Mouse (Mus musculus) midbrain, embryonic 13.5 days (tissue): ENCODE results near the gene Cnnm2. TPM values are rescaled to one million over a fixed set of nuclear protein-coding genes. Genes with fewer than 3 reads are reported as not detected.
A peak's percentile ranks its signal among the peaks of the same experiment; 100 is the strongest.
"Not testable (repeated sequence)": the region's sequence is repeated elsewhere in the genome, so short reads cannot be mapped to it uniquely, and the experiment has no call there.

Experiments
- ATAC-seq: fragments of 200-750 bp; cut with Nextera tagmentation; 2 replicates; pipeline ENCODE4 v1.8.0; 2017; ENCODE audit warnings: mild to moderate bottlenecking, moderate TSS enrichment, moderate library complexity
- H3K27ac ChIP-seq: fragments of 300-500 bp; sonication (generic); 2 replicates; pipeline ENCODE4 v1.5.1; 2015; ENCODE audit warnings: inconsistent platforms, mild to moderate bottlenecking, moderate library complexity
- H3K27me3 ChIP-seq: fragments of 300-500 bp; sonication (generic); 2 replicates; pipeline ENCODE4 v1.6.1; 2015; ENCODE audit warnings: mild to moderate bottlenecking, inconsistent platforms
- H3K36me3 ChIP-seq: fragments of 300-500 bp; sonication (generic); 2 replicates; pipeline ENCODE4 v1.6.1; 2015; ENCODE audit warnings: mild to moderate bottlenecking, inconsistent platforms
- H3K4me1 ChIP-seq: fragments of 300-500 bp; sonication (generic); replicated peaks from 2 replicates; pipeline ENCODE4 v1.6.1; 2015; ENCODE audit warnings: inconsistent platforms
- H3K4me2 ChIP-seq: fragments of 300-500 bp; sonication (generic); replicated peaks from 2 replicates; pipeline ENCODE4 v1.6.1; 2015; ENCODE audit warnings: moderate library complexity, mild to moderate bottlenecking, inconsistent platforms
- H3K4me3 ChIP-seq: fragments of 300-500 bp; sonication (generic); replicated peaks from 2 replicates; pipeline ENCODE4 v1.5.1; 2015; ENCODE audit warnings: mild to moderate bottlenecking, inconsistent platforms
- H3K9ac ChIP-seq: fragments of 300-500 bp; sonication (generic); replicated peaks from 2 replicates; pipeline ENCODE4 v1.6.1; 2015; ENCODE audit warnings: mild to moderate bottlenecking, inconsistent platforms
- H3K9me3 ChIP-seq: fragments of 300-500 bp; sonication (generic); 2 replicates; pipeline ENCODE4 v1.6.1; 2016; ENCODE audit warnings: mild to moderate bottlenecking, inconsistent platforms
- WGBS: fragments of 180-500 bp; shearing (Covaris S2); methylation state at CpG from one replicate; pipeline ENCODE4 v1.1.7; 2015; 5-methylcytosine and 5-hydroxymethylcytosine counted together
- polyA plus RNA-seq: library from polyadenylated mRNA; unstranded; fragments of >200 nt; fragmentation: Nextera tagmentation; extraction: Ambion mirVana; gene quantifications from 2 replicates; pipeline ENCODE4 v1.2.1, GENCODE M21; 2015

Cnnm2 gene
- 4.4 and 7.5 TPM in 2 replicates for polyA plus RNA-seq

DNA sequence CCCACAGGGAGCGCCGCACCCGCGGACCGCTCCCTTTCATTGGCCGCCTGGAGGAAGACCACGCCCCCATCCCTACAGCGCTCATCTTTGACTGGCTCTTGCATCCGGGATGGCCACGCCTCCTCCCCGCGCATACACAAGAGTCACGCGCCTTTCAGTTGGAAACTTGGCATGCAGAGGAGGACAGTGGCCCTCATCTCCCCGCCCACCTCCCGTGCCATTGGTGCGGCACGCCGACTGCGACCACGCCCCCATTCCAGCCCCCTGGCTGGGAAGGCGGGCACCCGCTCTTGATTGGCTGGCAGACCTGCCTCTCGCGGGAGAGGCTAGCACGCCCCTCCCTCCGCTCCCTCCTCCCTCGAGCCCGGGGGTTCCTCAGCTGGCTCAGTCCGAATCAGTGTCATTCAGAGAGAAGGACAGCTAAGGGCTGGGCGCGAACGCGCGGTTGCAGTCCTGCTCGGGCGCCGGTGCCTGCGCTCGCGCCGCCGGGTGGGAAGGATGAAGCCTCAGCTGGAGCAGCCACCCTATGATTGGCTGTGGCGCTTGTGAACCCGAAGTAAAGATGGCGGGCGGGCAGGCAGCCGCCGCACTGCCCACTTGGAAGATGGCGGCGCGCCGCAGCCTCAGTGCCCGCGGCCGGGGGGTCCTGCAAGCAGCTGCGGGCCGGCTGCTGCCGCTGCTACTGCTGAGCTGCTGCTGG, at the start of gene Cnnm2:
Gene Cnnm2, plus strand, starts transcription at position 350 of the 700 bp plus-strand sequence.
- peaks cover 37% of the 10 kb centered on the region for H3K4me1 ChIP-seq
- WGBS = under 1% methylated on average over 57 of the region's 59 CpGs

DNA sequence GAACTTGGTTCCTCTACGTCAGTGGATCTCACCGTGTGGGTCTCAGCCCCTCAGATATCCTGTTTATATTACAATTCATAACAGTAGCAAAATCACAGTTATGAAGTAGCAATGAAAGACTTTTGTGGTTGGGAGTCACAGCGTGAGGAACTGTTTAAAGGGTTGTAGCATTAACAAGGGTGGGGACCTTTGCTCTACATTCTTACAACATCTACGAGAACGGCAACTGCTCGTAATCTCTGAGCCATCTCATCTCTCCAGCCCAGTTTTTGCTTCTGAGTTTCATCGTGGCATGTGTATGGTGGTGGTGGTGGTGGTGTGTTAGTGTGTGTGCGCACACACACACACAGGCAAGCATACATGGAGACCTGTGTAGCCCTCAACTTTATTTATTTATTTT, 47.2 kb upstream of the Cnnm2 start:
- Histone ChIP-seq H3K27ac (no peak overlapping the region), H3K9me3 (peaks cover 5% of the 10 kb centered on the region; the same call in 1 of the 2 replicates), H3K4me1 (no peaks in the 10 kb centered on the region), H3K27me3 (no peaks in the 10 kb centered on the region), H3K36me3 (peaks cover 15% of the 10 kb centered on the region), H3K4me3 (no peak overlapping the region), H3K9ac (no peak overlapping the region), H3K4me2 (no peak overlapping the region)
- no peak for ATAC-seq
- WGBS = 94% methylated on average over 8 of the region's 8 CpGs

More for the DNA sequence above, at the start of gene Cnnm2:
- no peaks in the 10 kb centered on the region for H3K36me3 ChIP-seq
- peak within 1 kb of the TSS; percentile 86 for H3K4me3 ChIP-seq
- peak; percentile 97 for ATAC-seq
- peak within 1 kb of the TSS; percentile 80 for H3K9ac ChIP-seq
- no peaks in the 10 kb centered on the region for H3K9me3 ChIP-seq
- H3K27me3 ChIP-seq = peaks cover 28% of the 10 kb centered on the region
- peak within 1 kb of the TSS; percentile 95 for H3K27ac ChIP-seq
- H3K4me2 ChIP-seq = peak within 1 kb of the TSS; percentile 86

DNA sequence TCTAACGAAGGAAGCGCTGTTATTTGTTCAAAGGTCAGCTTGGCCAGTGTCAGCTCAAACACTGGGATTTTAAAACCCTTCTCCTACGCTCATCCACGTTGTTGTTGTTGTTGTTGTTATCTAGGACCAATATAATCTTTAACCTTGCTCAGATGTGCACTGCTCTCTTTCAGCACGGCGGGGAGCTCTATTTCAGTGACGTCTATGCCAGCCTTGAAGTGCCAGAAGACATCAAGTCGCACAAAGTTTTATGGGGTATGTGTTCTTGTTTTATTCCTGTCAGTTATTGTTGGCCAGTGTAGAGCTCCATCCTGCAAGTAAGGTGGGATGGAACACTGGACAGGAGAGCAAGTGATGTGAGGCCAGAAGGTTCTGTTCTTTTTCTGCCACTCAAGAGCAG, 46.4 kb upstream of the Cnnm2 start:
- WGBS = 92% methylated on average over 8 of the region's 8 CpGs
- ATAC-seq = no peak

DNA sequence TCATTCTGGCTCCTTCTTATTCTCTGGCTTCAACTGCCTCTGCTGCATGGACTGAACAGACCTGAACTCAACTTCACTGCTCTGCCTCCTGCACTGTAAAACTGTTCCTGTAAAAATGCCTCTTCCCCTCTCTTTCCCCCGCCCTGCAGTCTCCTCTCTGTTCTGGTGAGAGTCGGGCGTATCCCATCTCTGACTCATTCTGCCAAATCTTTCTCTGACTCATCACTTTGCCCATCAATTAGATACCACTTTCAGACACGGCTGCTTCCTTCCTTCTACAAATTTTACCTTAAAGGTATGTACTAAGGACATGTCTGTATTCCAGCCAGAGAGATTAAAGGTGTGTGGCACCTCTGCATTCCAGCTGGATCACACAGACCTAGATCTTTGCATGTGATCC, 43.2 kb upstream of the Cnnm2 start:
- no peak for ATAC-seq
- Histone ChIP-seq H3K4me2 (no peak overlapping the region), H3K27ac (no peak overlapping the region), H3K36me3 (peaks cover 27% of the 10 kb centered on the region), H3K4me1 (no peaks in the 10 kb centered on the region), H3K4me3 (no peak overlapping the region), H3K27me3 (no peaks in the 10 kb centered on the region), H3K9me3 (peaks cover 5% of the 10 kb centered on the region; the same call in 1 of the 2 replicates), H3K9ac (no peak overlapping the region)
- 93% methylated on average over 4 of the region's 4 CpGs for WGBS

More for the DNA sequence above, 46.4 kb upstream of the Cnnm2 start:
- H3K9ac ChIP-seq = no peak overlapping the region
- no peak overlapping the region for H3K4me3 ChIP-seq
- H3K36me3 ChIP-seq = peaks cover 19% of the 10 kb centered on the region
- no peaks in the 10 kb centered on the region for H3K27me3 ChIP-seq
- no peak overlapping the region for H3K27ac ChIP-seq
- peaks cover 5% of the 10 kb centered on the region; the same call in 1 of the 2 replicates for H3K9me3 ChIP-seq
- no peaks in the 10 kb centered on the region for H3K4me1 ChIP-seq
- H3K4me2 ChIP-seq = no peak overlapping the region

DNA sequence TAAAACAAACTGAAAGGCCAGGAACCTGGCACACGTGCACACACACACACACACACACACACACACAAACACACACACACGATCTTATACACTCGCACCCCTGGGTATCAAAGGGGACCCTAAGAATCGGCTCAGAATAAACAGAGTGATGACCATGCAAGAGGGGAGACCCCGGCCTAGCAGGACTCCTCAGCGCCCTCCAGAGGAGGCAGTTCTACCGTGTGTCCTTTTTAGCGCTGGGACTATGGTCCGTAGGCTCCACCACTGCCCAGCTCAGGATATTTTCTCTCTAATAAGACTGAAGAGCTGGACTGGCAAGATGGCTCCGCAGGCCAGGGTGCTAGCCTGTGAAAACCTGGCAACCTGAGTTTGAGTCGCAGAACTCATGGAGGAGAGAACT, 37.0 kb upstream of the Cnnm2 start:
- Histone ChIP-seq H3K27me3 (no peaks in the 10 kb centered on the region), H3K4me2 (no peak overlapping the region), H3K4me1 (peaks cover 16% of the 10 kb centered on the region), H3K36me3 (peaks cover 15% of the 10 kb centered on the region; the same call in 1 of the 2 replicates), H3K9ac (no peak overlapping the region), H3K9me3 (no peaks in the 10 kb centered on the region), H3K4me3 (no peak overlapping the region), H3K27ac (no peak overlapping the region)
- no peak for ATAC-seq
- 75% methylated on average over 11 of the region's 11 CpGs for WGBS

DNA sequence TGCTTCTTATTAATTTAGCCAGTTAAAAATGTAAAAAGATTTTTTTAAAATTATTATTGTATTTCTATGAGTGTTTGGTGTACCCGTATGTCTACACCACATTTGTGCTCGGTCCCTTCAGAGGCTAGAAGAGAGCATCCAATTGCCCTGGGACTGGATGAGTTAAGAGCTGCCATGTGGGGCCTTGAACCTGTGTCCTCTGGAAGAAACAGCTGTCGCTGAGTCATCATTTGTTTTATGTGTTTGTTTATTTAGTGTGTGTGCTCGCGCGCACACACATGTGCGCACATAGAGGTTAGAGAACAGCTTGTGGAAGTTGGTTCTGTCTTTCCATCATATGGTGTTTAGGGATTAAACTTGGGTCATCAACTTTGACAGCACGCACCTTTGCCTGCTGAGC, 35.3 kb upstream of the Cnnm2 start:
- H3K27ac ChIP-seq = no peak overlapping the region
- no peak overlapping the region for H3K4me3 ChIP-seq
- H3K4me2 ChIP-seq = no peak overlapping the region
- no peak for ATAC-seq
- peaks cover 16% of the 10 kb centered on the region for H3K4me1 ChIP-seq
- H3K9me3 ChIP-seq = no peaks in the 10 kb centered on the region
- no peaks in the 10 kb centered on the region for H3K27me3 ChIP-seq
- no peak overlapping the region for H3K9ac ChIP-seq
- 97% methylated on average over 8 of the region's 8 CpGs for WGBS
- H3K36me3 ChIP-seq = peaks cover 4% of the 10 kb centered on the region; the same call in 1 of the 2 replicates

DNA sequence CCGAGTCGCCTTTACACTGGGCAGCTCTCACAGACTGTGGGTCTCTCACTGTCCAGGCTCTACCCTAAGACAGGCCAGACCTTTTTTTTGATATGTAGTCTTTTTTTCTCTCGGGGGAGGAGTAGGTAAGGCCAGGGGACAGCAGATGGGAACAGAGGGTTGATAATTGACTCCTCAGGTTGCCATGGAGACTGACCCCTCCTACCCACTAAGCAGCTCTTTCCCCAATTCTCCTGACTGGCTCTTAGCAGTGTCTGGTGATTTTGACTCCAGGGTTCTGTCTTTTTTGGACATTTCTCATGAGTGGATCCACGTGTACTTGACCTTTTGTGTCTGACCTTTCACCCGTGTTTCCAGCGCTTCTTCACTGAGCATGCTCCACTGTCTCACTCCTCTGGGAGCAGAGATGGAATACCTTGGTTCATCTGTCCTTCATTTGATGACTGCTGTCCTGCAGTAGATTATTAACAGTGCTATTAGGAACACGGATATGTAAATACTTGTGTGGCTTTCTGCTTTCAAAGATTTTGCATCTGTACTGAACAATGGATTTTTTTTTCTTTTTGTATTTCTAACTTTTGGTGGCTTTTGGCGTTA, 34.2 kb upstream of the Cnnm2 start:
- ATAC-seq = 0 out of 2 replicates have a peak, but pooled peaks have one; percentile 55
- H3K36me3 ChIP-seq = 0 out of 2 replicates have a peak, but pooled peaks cover 3% of the 10 kb centered on the region
- no peak overlapping the region for H3K4me2 ChIP-seq
- 41% methylated on average over 8 of the region's 8 CpGs for WGBS
- no peaks in the 10 kb centered on the region for H3K9me3 ChIP-seq
- H3K9ac ChIP-seq = 0 out of 2 replicates have a peak overlapping the region, but pooled peaks have one; percentile 10
- H3K27ac ChIP-seq = peak overlapping the region; percentile 45; the same call in 1 of the 2 replicates
- peaks cover 16% of the 10 kb centered on the region for H3K4me1 ChIP-seq
- H3K27me3 ChIP-seq = no peaks in the 10 kb centered on the region
- no peak overlapping the region for H3K4me3 ChIP-seq

DNA sequence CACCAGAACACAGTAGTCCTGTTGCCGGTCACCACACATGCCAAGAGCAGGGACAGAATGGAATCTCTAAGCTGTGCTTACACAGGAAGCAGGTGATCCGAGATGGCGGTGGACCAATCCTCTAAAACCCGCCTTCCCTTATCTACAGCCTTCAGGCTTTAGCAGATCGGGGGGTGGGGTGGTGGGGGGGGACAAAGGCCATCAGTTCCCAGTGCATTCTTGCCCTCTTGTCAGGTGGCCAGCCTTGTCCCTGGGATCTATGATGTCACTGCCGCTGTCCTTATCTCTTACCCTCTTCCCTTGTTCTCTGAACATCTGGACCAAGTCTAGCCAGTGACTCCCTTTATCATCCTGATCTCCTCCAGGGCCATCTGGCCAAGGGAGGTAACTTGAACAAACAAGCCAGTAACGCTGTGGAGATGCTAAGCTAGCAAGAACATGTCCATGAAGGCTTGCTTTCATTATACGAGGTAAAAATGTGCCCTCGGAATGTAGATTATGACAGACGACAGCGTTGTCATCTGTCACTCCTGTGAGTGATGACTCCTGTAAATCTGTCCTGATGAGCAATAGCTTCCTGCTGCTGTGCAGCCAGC, 33.4 kb upstream of the Cnnm2 start:
- ATAC-seq = no peak
- no peaks in the 10 kb centered on the region for H3K9me3 ChIP-seq
- no peak overlapping the region for H3K9ac ChIP-seq
- H3K27me3 ChIP-seq = no peaks in the 10 kb centered on the region
- peaks cover 16% of the 10 kb centered on the region for H3K4me1 ChIP-seq
- H3K4me2 ChIP-seq = no peak overlapping the region
- no peak overlapping the region for H3K27ac ChIP-seq
- 0 out of 2 replicates have a peak, but pooled peaks cover 3% of the 10 kb centered on the region for H3K36me3 ChIP-seq
- 87% methylated on average over 11 of the region's 11 CpGs for WGBS
- no peak overlapping the region for H3K4me3 ChIP-seq

DNA sequence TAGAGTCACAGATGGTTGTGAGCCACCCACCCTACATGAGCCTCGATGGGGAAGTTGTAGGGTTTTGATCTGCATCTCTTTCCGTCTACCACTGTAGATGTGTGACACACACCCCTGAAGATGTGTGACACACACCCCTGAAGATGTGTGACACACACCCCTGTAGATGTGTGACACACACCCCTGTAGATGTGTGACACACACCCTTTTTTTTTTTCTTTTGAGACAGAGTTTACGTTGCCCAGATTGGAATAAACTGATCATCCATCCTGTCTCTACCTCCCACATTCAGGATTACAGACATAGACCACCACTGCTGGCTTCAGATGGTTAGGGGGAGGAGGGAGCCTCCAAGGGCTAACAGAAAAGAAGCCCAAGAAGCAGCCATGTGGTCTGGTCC, 32.5 kb upstream of the Cnnm2 start:
- no peaks in the 10 kb centered on the region for H3K27me3 ChIP-seq
- H3K36me3 ChIP-seq = 0 out of 2 replicates have a peak, but pooled peaks cover 3% of the 10 kb centered on the region
- no peaks in the 10 kb centered on the region for H3K9me3 ChIP-seq
- WGBS = 89% methylated on average over 3 of the region's 3 CpGs
- no peak overlapping the region for H3K27ac ChIP-seq
- H3K4me3 ChIP-seq = no peak overlapping the region
- no peak overlapping the region for H3K4me2 ChIP-seq
- peaks cover 16% of the 10 kb centered on the region for H3K4me1 ChIP-seq
- no peak overlapping the region for H3K9ac ChIP-seq
- no peak for ATAC-seq

DNA sequence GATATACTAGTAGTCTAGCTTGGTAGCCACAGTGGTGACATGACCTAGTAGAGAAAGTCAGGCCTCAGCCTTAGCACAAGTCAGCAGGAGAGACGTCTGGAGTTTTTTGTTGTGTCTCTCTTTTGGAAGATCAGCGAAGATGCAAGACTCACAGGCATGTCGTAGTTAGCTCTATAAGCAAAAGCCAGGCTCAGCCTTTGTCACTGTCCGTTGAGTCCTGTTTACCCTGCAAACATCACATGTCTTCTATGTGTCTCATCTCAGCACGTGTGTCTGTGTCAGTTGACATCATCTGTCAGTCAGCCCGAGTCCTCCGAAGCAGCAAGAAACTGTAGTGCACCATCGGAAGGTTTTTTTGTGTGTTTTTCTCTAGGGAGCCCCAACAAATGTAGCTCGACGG, 30.0 kb upstream of the Cnnm2 start:
- H3K27ac ChIP-seq = no peak overlapping the region
- H3K9ac ChIP-seq = no peak overlapping the region
- WGBS = 88% methylated on average over 10 of the region's 10 CpGs
- H3K4me1 ChIP-seq = peaks cover 16% of the 10 kb centered on the region
- no peak overlapping the region for H3K4me2 ChIP-seq
- ATAC-seq = no peak
- no peak overlapping the region for H3K4me3 ChIP-seq
- H3K9me3 ChIP-seq = no peaks in the 10 kb centered on the region
- H3K27me3 ChIP-seq = no peaks in the 10 kb centered on the region
- H3K36me3 ChIP-seq = no peaks in the 10 kb centered on the region

DNA sequence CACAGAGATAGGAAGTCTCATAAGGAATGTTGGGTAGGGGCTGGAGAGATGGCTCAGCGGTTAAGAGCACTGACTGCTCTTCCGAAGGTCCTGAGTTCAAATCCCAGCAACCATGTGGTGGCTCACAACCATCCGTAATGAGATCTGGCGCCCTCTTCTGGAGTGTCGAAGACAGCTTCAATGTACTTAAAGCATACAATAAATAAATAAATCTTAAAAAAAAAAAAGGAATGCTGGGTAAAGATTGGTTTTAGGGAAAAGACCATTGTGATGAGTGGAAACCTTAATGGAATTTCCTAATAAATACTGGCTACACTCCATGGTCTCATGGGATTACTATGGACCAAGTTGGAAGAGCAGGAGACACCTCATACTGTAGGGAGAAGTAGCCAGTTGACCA, 28.7 kb upstream of the Cnnm2 start:
- ATAC-seq, H3K27me3 ChIP-seq, H3K4me3 ChIP-seq, H3K9ac ChIP-seq, H3K4me1 ChIP-seq, H3K4me2 ChIP-seq, H3K9me3 ChIP-seq, H3K36me3 ChIP-seq, H3K27ac ChIP-seq: not testable (repeated sequence)
- 92% methylated on average over 5 of the region's 5 CpGs for WGBS

DNA sequence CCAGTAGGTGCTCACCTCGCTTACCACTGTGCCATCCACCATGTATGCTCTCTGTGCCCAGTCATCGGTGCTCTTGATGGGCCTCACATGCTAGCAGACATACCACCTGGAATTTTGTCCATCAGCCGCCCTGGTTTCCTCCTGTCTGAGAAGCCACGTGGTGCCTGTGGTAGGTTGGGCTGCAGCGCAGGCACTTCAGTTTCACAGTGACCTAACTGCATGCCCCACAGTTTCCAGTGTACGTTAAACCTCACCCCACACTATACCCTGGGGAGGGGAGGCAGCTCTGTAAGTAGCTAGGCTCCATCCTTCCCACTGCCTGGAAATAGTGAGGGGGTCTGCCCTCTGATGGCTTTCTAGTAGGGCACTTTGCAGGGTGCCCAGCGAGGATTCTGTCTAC, 27.8 kb upstream of the Cnnm2 start:
- Histone ChIP-seq H3K9ac (no peak overlapping the region), H3K4me3 (no peak overlapping the region), H3K36me3 (no peaks in the 10 kb centered on the region), H3K4me1 (no peaks in the 10 kb centered on the region), H3K27me3 (no peaks in the 10 kb centered on the region), H3K9me3 (no peaks in the 10 kb centered on the region), H3K27ac (no peak overlapping the region), H3K4me2 (no peak overlapping the region)
- 95% methylated on average over 7 of the region's 7 CpGs for WGBS
- ATAC-seq = no peak
